Mouse (Mus musculus) heart, embryonic 14.5 days (tissue): ENCODE data around the gene Cacna1e. TPM values are rescaled to one million over a fixed set of nuclear protein-coding genes. Genes with fewer than 3 reads are reported as not detected.

Experiments used
- ATAC-seq: fragments of 200-750 bp; cut with Nextera tagmentation; 2 replicates; pipeline ENCODE4 v1.8.0; 2017; ENCODE audit warnings: low read depth, moderate TSS enrichment; ENCODE audit not compliant: insufficient number of reproducible peaks, insufficient read depth, low FRiP score
- H3K27ac ChIP-seq, 2 experiments: fragments of 200-500 bp in 1 of 2; fragments of 300-500 bp in 1 of 2; sonication (generic) in 1 of 2; replicated peaks in 1 of 2; 2 replicates each; pipeline ENCODE4 v1.5.1; 2012 to 2014; ENCODE audit warnings: low read depth in 2 of 2, low read length in 2 of 2, control low read depth in 1 of 2, mild to moderate bottlenecking in 1 of 2, mixed read lengths in 1 of 2; ENCODE audit not compliant: control insufficient read depth in 1 of 2, insufficient read depth in 1 of 2
- H3K27me3 ChIP-seq: fragments of 300-500 bp; sonication (generic); 2 replicates; pipeline ENCODE4 v1.6.1; 2014; ENCODE audit warnings: mild to moderate bottlenecking, low read length, control low read depth; ENCODE audit not compliant: control insufficient read depth, insufficient read depth
- H3K36me3 ChIP-seq: fragments of 300-500 bp; sonication (generic); 2 replicates; pipeline ENCODE4 v1.6.1; 2014; ENCODE audit warnings: mild to moderate bottlenecking, control low read depth, low read length, mixed read lengths; ENCODE audit not compliant: control insufficient read depth, insufficient read depth
- H3K4me1 ChIP-seq, 2 experiments: fragments of 200-500 bp in 1 of 2; fragments of 300-500 bp in 1 of 2; sonication (generic) in 1 of 2; 2 replicates each; pipeline ENCODE4 v1.6.1; 2012 to 2014; ENCODE audit warnings: low read length in 2 of 2, control low read depth in 1 of 2, mixed read lengths in 1 of 2; ENCODE audit not compliant: control insufficient read depth in 2 of 2, insufficient read depth in 2 of 2
- H3K4me2 ChIP-seq: fragments of 300-500 bp; sonication (generic); 2 replicates; pipeline ENCODE4 v1.6.1; 2014; ENCODE audit warnings: mild to moderate bottlenecking, low read length
- H3K4me3 ChIP-seq, 2 experiments: fragments of 200-500 bp in 1 of 2; fragments of 300-500 bp in 1 of 2; sonication (generic) in 1 of 2; 2 replicates each; pipeline ENCODE4 v1.5.1; 2012 to 2014; ENCODE audit warnings: low read length in 2 of 2, mild to moderate bottlenecking in 2 of 2, control low read depth in 1 of 2, low read depth in 1 of 2, moderate library complexity in 1 of 2; ENCODE audit not compliant: control insufficient read depth in 1 of 2, insufficient read depth in 1 of 2
- H3K9ac ChIP-seq: fragments of 300-500 bp; sonication (generic); 2 replicates; pipeline ENCODE4 v1.6.1; 2014; ENCODE audit warnings: mild to moderate bottlenecking, low read length
- H3K9me3 ChIP-seq: fragments of 300-500 bp; sonication (generic); 2 replicates; pipeline ENCODE4 v1.6.1; 2016; ENCODE audit warnings: low read length, control low read depth; ENCODE audit not compliant: control insufficient read depth
- WGBS: fragments of 180-500 bp; shearing (Covaris S2); extraction: QIAGEN DNeasy Blood & Tissue Kit; methylation state at CpG from one replicate; pipeline ENCODE4 v1.1.7; 2014; 5-methylcytosine and 5-hydroxymethylcytosine counted together
- polyA plus RNA-seq: library from polyadenylated mRNA; unstranded; fragments of >200 nt; fragmentation: Nextera tagmentation; extraction: Ambion mirVana; gene quantifications from 2 replicates; pipeline ENCODE4 v1.2.1, GENCODE M21; 2014

Cacna1e gene
- polyA plus RNA-seq, 1 experiment from 2014 or later, result 0.22 TPM

DNA sequence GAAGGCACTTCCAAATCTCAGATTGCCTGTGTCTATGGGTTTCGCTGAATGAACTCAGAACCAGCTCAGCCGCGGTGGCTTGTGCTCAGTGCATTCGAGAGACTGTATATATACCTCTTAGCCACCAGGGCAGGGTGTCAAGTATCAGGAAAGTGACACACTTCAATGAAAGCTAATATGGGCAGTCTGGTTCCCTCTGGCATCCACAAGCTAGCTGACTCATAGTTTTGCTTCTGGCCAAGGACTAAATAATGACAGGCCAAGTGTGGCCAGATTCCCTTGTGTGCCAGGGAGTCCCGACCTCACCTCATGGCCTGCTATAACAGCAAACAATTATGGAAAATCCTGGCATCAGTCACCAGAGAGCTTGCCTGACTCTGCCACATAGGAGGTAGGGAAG lies 422.8 kb downstream of the Cacna1e start:
- Histone ChIP-seq H3K36me3 (no peaks in the 10 kb centered on the region), H3K9me3 (no peaks in the 10 kb centered on the region), H3K4me1 (no peaks in the 10 kb centered on the region), H3K4me3 (no peak overlapping the region), H3K27me3 (no peaks in the 10 kb centered on the region), H3K9ac (no peak overlapping the region), H3K4me2 (no peak overlapping the region), H3K27ac (no peak overlapping the region)
- 62% methylated on average over 5 of the region's 5 CpGs for WGBS
- ATAC-seq, result no peak

DNA sequence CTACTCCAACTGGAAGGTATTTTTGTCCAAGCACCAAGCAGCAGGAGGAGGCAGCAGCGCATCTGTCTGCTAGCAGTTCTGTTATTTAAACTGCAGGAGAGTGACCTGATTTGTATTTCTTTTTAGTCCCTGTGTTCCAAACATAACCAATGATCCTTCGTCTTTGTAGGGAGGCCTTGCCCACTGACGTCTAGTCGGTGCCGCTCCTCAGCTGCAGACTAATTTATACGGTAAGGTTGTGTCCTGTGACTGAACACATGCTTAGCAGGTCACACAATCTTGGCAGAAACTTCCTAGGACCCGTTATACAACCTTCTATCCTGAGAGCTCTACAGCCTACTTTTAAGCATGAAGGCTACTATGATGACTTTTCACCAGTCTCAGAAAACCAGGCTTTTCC lies 424.2 kb downstream of the Cacna1e start:
- Histone ChIP-seq H3K4me2 (no peak overlapping the region), H3K9me3 (no peaks in the 10 kb centered on the region), H3K27me3 (no peaks in the 10 kb centered on the region), H3K27ac (no peak overlapping the region), H3K36me3 (no peaks in the 10 kb centered on the region), H3K4me1 (no peaks in the 10 kb centered on the region), H3K9ac (no peak overlapping the region), H3K4me3 (no peak overlapping the region)
- 84% methylated on average over 7 of the region's 7 CpGs for WGBS
- ATAC-seq, result no peak

- Histone ChIP-seq H3K4me2 (no peak overlapping the region), H3K36me3 (no peaks in the 10 kb centered on the region), H3K27ac (no peak overlapping the region), H3K9ac (no peak overlapping the region), H3K27me3 (no peaks in the 10 kb centered on the region), H3K9me3 (no peaks in the 10 kb centered on the region), H3K4me3 (no peak overlapping the region), H3K4me1 (no peaks in the 10 kb centered on the region)
- 77% methylated on average over 2 of the region's 2 CpGs for WGBS
- ATAC-seq, result no peak
Observed at GRCm38 (mm10) chr1:154458601-154459000, 425.7 kb downstream of the Cacna1e start.

DNA sequence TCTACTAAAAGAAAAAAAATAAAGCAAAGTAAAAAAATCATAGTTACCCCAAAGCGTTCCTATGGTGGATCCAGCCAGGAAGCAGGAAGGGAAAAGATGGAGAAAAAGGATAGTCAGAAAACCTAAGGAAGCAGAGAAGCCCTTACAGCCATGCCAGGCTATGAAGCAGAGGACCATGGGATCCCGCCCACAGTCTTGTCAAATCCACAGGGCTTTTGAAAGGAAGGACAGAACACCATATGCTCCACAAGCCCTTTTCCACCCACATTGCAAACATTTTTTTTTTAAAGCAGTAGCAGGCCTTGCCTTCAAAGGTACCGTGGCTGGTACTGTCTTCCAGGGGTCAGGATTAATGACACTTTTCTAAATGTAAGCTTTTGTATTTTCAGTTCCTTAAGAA lies 433.5 kb downstream of the Cacna1e start:
- no peak overlapping the region for H3K4me2 ChIP-seq
- no peak for ATAC-seq
- H3K36me3 ChIP-seq, result no peaks in the 10 kb centered on the region
- no peak overlapping the region for H3K27ac ChIP-seq
- H3K27me3 ChIP-seq, result no peaks in the 10 kb centered on the region
- no peaks in the 10 kb centered on the region for H3K9me3 ChIP-seq
- H3K9ac ChIP-seq, result no peak overlapping the region
- 75% methylated on average over 3 of the region's 3 CpGs for WGBS
- no peak overlapping the region for H3K4me3 ChIP-seq
- no peaks in the 10 kb centered on the region for H3K4me1 ChIP-seq

- H3K9me3 ChIP-seq, result no peaks in the 10 kb centered on the region
- no peak overlapping the region for H3K9ac ChIP-seq
- H3K4me3 ChIP-seq, result no peak overlapping the region
- ATAC-seq, result no peak
- no peak overlapping the region for H3K4me2 ChIP-seq
- H3K27me3 ChIP-seq, result no peaks in the 10 kb centered on the region
- WGBS, result 40% methylated on average over 3 of the region's 3 CpGs
- no peaks in the 10 kb centered on the region for H3K4me1 ChIP-seq
- no peaks in the 10 kb centered on the region for H3K36me3 ChIP-seq
- no peak overlapping the region for H3K27ac ChIP-seq
Observed at GRCm38 (mm10) chr1:154446456-154446855, 437.8 kb downstream of the Cacna1e start.

DNA sequence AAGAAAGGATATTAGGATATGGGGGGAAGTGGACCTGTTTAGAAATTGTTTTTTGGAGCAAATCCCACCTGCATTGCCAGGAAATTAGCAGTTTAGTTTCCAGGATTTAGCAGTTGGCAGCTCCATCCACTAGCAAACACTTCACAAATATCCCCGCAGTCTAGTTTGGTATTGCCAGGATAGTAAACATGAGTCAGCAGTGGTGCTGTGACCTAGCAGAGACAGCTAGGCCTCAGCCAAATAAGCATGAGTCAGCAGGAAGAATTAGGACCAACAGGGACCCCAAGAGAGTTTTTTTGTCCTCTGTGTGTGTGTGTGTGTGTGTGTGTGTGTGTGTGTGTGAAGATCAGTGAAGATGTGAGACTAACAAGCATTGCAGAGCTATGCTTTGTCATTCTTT lies 450.8 kb downstream of the Cacna1e start:
- Histone ChIP-seq H3K9ac (no peak overlapping the region), H3K4me1 (no peaks in the 10 kb centered on the region), H3K27me3 (no peaks in the 10 kb centered on the region), H3K36me3 (no peaks in the 10 kb centered on the region), H3K9me3 (peaks cover 4% of the 10 kb centered on the region), H3K4me2 (no peak overlapping the region), H3K4me3 (no peak overlapping the region), H3K27ac (no peak overlapping the region)
- WGBS, result 80% methylated on average over 1 of the region's 1 CpGs
- no peak for ATAC-seq

DNA sequence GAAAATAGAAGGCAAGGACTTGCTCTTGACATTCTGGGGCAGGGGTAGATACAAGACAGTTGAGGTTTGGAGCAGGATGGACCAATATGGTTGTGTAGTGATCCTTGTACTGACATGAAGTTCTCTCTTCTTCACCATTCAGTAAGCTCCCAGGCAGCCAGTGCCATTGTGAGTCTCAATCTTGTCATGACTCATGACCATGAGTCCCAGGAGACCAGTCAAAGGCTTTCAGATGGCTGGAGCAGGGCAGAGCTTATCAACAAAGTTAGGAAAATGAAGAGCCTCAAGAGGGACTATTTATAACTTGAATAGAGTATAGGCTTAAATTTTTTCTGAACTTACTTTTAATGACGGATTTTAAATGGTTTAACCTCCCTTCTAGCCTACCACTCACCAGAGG lies 451.2 kb downstream of the Cacna1e start:
- Histone ChIP-seq H3K36me3 (no peaks in the 10 kb centered on the region), H3K9ac (no peak overlapping the region), H3K4me3 (no peak overlapping the region), H3K4me2 (no peak overlapping the region), H3K4me1 (no peaks in the 10 kb centered on the region), H3K27me3 (no peaks in the 10 kb centered on the region), H3K9me3 (peaks cover 4% of the 10 kb centered on the region), H3K27ac (no peak overlapping the region)
- WGBS, result 40% methylated on average over 1 of the region's 1 CpGs
- ATAC-seq, result no peak

GRCm38 (mm10) chr1:154428276-154428675 lies 456.0 kb downstream of the Cacna1e start:
- no peak overlapping the region for H3K27ac ChIP-seq
- H3K4me2 ChIP-seq, result no peak overlapping the region
- no peak for ATAC-seq
- H3K36me3 ChIP-seq, result no peaks in the 10 kb centered on the region
- H3K4me1 ChIP-seq, result no peaks in the 10 kb centered on the region
- no peak overlapping the region for H3K9ac ChIP-seq
- 72% methylated on average over 7 of the region's 7 CpGs for WGBS
- H3K9me3 ChIP-seq, result no peaks in the 10 kb centered on the region
- H3K4me3 ChIP-seq, result no peak overlapping the region
- no peaks in the 10 kb centered on the region for H3K27me3 ChIP-seq
